Mouse (Mus musculus) CD4-positive naive resting alpha-beta T cell, adult 76 days (primary cell): Measurements from ENCODE around the gene Bcl2a1a. TPM values are rescaled to one million over a fixed set of nuclear protein-coding genes. Genes with fewer than 3 reads are reported as not detected.

Experiments
- total RNA-seq: library from RNA; stranded (reverse); gene quantifications from one replicate; pipeline ENCODE4 v1.2.4, GENCODE M21; 2023

Gene Bcl2a1a
- total RNA-seq = 4.7 TPM

DNA sequence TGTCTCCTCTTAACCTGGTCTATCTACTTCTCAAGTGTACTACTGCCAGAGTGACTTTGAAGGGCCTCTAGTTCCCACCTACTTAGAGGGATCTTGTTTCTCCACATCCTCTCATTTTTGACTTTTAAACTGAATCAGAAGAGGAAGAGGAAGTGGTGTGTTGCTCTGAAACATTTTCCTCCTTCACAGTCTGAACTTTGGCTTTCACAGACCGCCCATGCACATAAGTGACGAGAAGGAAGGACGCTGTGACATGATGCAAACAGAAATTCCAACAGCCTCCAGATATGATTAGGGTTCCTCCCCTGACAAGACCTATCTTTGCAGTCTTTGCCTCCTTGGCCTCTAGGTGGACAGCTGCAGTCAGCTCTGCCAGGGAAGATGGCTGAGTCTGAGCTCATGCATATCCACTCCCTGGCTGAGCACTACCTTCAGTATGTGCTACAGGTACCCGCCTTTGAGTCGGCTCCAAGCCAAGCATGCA lies at the start of gene Bcl2a1a:
TSS of gene Bcl2a1a (plus strand) at position 231 of the 484 bp plus-strand sequence.

Other genes with a start within 250 kb of the Bcl2a1a start
- 44.8 TPM for gene Mthfsl, start 236.6 kb upstream of the Bcl2a1a start, total RNA-seq
- gene Bcl2a1d, start 225.0 kb upstream of the Bcl2a1a start, total RNA-seq = 6.7 TPM
- gene Trim43c, start 117.7 kb upstream of the Bcl2a1a start, total RNA-seq = not detected
- not detected for gene Trim43b, start 135.9 kb downstream of the Bcl2a1a start, total RNA-seq
- 17.2 TPM for gene Bcl2a1b, start 242.3 kb downstream of the Bcl2a1a start, total RNA-seq
- gene Gm29094, start 242.5 kb downstream of the Bcl2a1a start, total RNA-seq = not detected